Mouse (Mus musculus) c-Kit-positive CD71-positive TER-119-negative erythroid progenitor cells, embryonic 14.5 days (primary cell): ENCODE data around the gene Anp32a.

Experiments
- DNase-seq: peaks from one replicate; pipeline ENCODE4 v3.0.0-alpha.2; 2013; ENCODE audit warnings: low read depth

Gene Anp32a

DNA sequence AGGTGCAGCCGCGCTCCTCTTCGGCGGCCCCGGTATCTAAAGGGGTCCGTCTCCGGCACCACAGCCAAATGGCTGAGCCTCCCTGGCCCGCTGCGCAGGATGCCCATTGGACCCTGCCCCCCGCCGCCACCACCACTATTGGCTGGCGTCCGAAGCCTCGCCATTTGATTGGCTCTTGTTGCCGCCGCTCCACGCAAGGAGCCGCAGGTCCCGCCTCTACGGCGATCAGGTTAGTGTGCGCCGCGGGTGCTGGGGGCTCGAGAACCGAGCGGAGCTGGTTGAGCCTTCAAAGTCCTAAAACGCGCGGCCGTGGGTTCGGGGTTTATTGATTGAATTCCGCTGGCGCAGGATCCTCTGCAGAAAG is at the start of gene Anp32a:
Anp32a (plus strand) TSS at position 171 of the 364 bp plus-strand sequence.
- peak; percentile 96 for DNase-seq

DNA sequence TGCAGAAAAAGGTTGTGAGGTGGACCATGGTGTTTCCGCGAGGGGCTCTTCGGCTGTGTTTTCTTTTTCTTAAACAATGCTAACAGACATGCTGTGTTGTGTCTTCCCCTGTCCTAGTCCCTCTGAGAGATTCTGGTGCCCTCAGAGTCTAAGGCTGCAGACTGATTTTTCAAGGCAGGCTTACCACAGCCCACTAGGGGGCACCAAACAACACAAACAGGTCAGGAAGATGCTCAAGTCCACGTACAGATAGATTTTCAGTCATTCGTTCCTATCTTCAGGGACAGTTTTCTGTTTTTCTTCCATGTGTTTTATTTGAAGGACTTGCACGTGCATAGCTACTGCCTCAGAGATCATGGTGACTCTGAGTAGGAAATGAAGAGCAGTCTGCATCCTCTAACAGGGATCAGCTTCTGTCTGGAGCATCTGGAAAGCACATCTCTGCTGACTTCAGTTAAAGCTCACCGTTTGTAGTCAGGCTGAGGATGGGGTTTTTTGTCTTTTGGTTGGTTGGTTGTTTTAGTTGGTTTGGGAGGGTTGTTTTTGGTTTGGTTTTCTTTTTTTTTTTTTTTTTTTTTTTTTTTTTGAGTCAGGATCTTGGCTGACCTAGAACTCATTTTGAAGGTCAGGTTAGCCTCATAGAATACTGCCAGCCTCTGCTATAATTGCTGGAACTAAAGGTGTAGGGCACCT is 45.9 kb upstream of the Anp32a start:
- DNase-seq: peak; percentile 60

DNA sequence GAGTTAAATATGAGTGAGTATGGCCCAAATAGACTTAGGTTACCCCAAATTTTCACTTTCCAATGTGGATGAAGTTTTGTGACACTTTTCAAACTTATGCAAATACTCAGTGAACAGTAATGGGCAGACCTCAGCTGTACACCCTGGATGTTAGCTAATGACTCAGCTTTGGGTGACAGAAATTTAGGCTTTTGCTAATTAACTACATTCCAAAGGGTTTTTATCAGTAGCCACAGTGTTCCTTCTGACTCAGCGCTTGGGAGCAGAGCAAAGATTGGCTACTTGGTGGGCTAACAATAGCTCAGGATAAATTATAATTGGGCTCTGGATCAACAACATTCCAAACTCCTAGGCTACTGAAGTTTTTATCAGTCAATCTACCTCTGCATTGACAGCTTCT is 44.2 kb upstream of the Anp32a start:
- DNase-seq: no peak

DNA sequence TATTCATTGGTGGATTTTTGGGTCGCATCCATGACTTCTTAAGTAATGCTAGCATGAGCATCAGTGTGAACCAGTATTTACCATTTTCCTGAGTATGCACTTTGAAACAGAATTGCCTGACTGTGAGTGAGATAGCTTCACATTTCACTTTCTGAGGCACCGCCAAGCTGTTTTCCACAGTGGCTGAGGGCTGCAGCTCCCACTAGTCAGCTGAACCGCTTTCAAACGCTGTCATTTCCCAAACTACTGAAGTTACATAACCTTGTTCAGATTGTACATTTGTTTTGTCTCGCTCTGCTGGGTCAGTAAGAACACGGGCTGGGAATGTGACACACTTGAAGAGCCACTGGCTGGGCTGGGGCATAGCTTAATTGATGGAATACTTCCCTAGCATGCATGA is 25.5 kb upstream of the Anp32a start:
- DNase-seq: no peak

DNA sequence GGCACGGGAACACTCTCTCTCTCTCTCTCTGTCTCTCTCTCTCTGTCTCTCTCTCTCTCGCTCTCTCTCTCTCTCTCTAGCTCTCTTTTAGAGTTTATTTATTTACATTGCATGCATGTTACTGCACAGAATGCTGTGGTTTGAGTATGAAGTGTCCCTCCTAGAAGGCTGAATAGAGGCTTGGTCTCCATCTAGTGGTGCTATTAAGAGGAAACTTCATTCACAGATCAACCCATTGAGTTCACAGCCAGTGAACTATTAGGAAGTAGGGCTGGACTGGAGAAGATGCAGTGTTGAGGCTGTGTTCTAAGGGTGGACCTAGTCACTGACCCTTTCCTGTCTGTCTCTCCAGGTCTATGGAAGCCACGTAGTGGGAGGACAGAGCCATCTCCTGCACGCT is 22.4 kb upstream of the Anp32a start:
- DNase-seq: no peak

- no peak for DNase-seq
These were observed 17.3 kb upstream of the Anp32a start for GRCm38 (mm10) chr9:62323816-62324215.

- no peak for DNase-seq
These were observed 15.1 kb upstream of the Anp32a start for GRCm38 (mm10) chr9:62325965-62326364.

DNA sequence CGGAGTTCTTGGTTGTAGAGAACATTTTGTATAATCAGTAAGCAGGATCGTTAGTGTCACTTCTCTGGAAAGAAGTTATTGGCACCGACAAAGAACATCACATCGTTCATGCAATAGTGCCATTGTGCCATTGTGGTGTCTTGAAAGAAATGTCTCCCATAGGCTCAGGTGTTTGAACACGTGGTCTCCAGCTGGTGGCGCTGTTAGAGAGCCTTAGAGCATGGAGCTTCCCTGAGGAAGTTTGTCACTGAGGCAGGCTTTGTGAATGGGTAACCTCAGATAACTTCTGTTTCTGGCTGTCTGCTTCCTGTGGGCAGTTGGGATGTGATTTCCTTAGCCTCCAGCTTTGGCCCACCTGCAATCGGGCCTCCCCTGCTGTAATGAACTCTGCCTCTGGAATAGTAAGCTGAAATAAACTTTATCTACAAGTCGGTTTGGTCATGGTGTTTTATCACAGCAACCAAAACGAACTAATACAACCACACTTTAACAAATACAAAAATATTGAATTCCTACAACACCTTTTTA is 6.7 kb upstream of the Anp32a start:
- DNase-seq: no peak

GRCm38 (mm10) chr9:62335396-62335795 is 5.7 kb upstream of the Anp32a start:
- DNase-seq: no peak

DNA sequence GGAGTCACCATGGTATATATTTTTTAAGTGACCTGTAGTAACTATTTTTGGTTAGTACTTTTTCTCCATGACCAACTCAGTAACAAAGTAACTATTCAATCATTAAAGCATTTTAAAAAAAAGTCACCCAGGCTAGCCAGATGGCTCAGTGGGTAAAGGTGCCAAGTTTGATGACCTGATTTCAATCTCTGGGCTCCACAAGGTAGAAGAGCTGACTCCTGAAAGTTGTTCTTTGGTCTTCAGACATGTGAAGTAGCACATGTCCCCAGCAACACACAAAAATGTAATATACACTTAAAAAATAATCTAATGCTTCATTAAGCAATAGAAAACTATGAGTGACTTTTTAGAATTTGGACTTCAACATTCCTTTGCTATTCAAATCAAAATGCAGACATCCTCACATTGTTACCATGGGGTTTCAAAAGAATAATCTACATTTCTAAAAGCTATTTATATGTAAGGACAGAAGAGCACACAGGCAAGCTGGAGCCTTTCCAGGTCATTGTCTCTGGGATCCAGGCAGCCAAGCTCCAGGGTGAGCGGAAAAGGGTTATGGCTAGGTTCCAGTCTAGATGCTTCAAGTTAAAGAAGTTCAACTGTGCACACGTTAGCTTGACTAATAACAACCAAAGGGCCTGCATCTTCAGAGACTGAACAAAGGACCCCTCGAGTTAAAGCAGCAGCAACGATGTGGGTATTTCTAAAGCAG is 3.0 kb upstream of the Anp32a start:
- no peak for DNase-seq

DNA sequence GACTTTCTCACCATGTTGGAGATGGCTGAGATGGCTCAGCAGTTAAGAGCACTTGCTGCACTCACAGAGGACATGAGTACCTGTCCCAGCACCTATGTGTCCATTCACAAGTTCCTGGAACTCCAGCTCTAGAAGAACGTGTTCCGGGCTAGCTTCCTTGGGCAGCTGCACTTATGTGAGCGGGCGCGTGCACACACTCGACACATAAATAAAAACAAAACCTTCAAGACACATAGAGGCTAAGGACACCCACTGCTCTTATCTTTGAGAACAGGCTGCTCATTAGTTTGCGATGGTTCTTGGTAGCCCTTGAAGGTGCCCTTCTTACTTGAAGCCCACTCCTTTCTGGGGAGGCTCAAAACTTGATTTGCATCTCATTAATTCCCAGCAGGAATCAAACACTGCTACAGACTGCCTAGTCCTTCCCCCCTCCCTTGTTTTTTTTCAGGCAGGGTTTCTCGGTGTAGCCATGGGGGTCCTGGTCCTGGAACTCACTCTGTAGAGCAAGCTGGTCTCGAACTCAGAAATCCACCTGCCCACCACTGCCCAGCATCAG is 2.4 kb upstream of the Anp32a start:
- no peak for DNase-seq

DNA sequence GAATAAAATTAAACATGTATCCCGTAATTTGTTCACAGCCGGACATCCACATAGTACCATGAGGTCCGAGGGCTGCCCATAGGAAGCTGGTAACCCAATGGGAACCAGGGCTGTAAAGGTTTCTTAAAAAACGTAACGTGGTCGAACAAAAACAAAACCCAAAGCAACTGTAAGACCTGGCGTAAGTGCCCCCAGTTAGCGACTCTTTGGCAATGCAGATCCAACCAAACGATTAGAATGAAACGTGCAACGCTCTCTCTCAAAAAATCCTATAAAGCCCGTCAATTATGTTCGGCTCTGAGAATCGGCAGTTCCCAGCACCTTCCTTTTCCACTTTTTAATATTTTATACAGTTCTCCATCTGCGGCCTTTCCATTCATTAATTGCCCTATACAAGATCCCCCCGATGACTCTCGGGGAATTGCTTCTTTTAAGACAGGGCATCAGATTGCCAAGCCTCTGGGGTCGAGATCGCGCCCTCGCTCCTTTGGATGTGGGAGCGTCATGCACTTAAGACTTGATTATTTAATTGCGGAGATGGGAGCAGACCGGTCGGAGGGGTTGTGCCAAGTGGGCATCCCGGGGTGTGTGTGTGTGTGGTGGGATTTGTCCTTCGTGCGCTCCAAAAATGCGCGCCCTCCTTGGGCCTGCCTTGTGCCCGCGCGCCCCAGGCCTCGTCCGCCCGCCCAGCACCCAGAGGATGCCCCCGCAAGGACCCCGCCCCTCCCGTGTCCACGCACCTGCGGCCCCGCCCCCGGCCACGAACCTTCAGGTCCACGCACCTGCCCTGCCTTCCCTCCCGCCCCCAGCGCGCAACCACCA is 581 bp upstream of the Anp32a start:
- DNase-seq: peak; percentile 41

GRCm38 (mm10) chr9:62341701-62342440 is 778 bp downstream of the Anp32a start:
- DNase-seq: no peak

- peak; percentile 51 for DNase-seq
These were observed 1.5 kb downstream of the Anp32a start for GRCm38 (mm10) chr9:62342441-62343191.

DNA sequence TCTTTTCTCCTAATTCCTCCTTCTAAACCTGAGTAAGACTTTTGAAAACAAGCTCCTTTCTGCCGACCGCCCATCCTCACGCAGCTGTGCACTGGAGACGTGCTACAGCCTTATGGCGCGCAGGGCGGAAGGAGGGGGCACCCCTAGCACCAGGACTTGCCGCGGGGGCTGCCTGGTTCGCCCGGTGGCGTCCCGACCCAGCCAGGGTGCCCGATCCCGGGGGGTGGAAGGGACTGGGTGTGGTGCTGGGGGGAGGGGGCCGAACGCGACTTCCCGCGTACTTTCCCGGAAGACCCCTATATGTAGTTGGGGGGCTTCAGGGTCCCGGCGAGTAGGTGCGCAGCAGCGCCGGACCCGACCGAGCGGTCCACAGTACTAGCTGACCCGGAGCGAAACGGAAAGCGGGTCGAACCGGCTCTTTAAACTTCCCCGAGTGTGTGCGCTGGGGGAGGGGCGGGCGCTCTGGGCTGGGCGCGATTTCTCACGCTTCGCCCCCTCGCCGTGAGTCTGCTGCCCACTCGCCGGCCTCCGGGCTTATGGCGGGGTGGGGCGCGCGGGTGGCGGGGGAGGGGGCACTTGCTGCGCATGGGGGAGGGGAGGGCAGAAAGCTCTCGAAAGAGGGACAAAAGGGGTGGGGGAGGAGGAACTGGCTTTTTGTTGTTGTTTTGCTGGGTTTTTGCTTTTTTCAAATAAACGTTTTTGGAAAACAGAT is 2.3 kb downstream of the Anp32a start:
- peak; percentile 41 for DNase-seq

DNA sequence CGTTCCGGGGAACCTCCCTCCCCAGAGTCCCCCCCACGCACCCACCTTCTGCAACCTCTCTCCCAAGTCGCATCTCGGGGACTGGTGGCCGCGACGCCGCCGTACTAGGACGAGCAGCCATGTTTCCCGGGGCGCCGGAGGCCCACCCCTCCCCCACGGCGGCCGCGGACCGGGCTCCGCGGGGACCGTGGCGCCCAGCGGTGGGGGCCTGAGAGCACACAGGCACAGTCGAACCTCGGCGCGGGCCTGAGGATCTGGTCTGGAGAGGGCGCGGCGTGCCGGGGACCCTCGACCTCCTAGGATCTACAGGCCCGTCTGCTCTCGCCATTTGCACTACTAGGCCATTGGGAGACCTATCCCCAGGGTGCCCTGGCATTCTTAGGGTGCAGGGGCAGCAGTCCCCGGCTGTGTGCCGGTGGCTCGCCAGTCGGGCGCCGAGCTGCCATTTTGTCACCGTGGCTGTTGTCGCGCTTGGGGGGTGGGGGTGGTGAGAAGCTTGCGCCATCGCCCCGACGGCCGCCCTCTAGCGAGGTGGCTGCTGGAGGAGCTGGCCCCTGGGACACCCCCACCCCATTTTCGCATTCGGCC is 2.9 kb downstream of the Anp32a start:
- no peak for DNase-seq

- DNase-seq: peak; percentile 79
These were observed 3.5 kb downstream of the Anp32a start for GRCm38 (mm10) chr9:62344545-62344944.

GRCm38 (mm10) chr9:62345081-62345481 is 4.0 kb downstream of the Anp32a start:
- DNase-seq: no peak

- no peak for DNase-seq
These were observed 4.7 kb downstream of the Anp32a start for GRCm38 (mm10) chr9:62345633-62346387.
